Mouse (Mus musculus): Measurements from ENCODE around the gene Ttll9. TPM values are rescaled to one million over a fixed set of nuclear protein-coding genes. Genes with fewer than 3 reads are reported as not detected.

Ttll9 gene
- not detected in 2 replicates for total RNA-seq (2017)

DNA sequence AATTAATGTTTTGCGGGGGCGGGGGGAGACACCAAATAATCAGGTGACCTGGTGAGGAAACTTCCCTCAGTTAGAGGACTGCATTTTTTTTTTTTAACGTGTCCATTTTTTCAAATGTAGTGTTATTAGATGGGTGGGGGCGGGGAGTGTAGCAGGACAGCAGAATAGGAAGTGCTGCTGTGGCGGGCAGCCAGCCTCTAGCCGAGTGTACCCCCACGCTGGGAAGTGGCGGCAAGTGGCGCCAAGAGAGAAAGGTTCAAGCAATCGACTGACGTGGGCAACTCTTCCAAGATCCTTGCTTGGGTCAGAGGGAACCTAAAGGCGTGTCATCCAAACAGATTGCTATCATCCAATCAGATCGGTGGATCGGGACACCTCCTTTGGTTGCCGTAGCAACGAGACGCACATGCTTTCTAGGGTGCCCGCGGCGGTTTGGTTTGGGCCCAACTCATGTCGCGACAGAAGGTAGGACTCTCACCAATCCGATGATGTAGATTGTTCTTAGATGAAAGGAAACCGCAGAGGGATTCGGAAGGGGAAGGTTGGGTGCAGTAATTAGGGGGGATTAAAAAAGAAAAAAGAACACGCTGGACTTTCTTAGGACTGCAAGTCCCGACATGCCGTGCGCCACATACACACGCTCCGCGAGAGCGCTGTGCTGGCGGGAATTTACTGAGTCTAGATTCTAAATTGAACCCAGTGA, at the start of gene Ttll9:
Gene Ttll9, plus strand, starts transcription at position 395 of the 703 bp plus-strand sequence.
- ATAC-seq (ENCODE audit: extremely low read depth, insufficient number of reproducible peaks, low FRiP score, poor library complexity, severe bottlenecking): no peak

DNA sequence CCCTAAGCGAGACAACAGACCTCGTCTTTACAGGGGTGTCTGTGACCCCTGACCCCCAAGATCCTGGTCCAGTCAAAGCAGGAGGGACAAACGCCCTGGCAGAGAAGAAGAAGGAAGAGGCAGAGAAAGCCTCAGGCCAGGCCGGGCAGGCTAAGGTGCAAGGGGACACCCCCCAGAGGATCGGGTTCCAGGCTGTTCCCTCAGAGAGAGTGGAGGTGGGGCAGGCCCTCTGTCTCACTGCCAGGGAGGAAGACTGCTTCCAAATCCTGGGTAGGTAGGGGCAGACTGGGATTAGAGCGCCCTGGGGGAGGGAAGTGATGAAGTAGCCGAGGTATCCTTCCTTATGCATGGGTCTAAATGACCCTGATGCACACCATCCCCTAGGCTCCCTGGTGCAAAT, 48.8 kb upstream of the Ttll9 start:
- no peak for ATAC-seq (ENCODE audit: extremely low read depth, insufficient number of reproducible peaks, low FRiP score, poor library complexity, severe bottlenecking)

DNA sequence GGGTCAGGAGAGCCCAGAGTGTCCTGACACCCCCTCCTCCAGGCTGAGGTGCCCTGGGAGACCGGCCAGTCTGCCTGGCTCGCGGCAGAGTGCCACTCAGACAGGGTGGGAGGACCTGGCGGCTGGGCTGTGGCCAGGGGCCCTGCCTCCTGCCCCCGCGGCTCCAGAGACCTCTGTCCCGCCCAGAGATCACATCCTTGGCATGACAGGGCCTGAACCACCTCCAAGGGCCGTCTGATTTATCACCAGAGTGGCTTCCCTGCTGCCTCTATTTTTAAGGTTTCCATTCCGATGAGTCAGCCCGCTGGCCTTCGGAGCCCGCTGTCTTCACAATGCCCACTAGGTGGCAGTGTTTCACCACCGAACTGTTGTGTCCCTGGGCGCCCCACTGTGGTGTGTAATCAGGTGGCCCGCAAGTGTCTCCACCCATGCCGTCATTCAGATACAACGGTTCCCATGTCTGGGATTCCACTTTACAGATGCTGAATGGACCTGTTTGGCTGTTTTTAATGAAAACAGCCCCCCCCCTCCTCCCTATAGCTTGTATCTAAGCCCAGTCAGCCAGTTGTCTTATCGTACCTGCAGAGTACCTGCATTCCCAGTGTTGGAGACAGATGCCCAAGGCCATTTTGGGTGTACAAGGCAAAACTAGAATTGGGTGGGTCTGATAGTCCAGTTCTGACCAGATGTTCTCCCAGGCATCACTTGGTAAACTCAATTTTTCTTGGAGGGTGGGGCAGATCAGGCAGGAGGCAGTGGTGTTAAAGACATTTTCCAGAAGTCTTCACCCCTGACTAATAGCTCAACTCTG, 47.8 kb upstream of the Ttll9 start:
- peak; percentile 69 for ATAC-seq (ENCODE audit: extremely low read depth, insufficient number of reproducible peaks, low FRiP score, poor library complexity, severe bottlenecking)

DNA sequence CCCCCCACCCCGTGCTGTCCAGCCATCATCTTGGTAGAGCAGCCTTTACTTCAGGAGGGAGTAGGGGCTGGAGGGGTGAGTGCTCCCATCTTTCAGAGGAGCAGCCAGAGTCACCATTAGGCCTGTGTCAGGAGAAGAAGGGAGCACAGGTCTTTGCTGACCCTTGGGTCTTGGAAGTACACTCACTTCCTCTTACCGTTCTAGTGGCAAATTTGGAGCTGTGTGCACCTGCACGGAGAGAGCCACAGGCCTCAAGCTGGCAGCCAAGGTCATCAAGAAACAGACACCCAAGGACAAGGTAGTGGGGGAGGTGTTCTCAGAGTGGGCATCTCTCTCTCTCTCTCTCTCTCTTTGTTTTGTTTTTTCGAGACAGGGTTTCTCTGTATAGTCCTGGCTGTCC, 46.8 kb upstream of the Ttll9 start:
- ATAC-seq (ENCODE audit: extremely low read depth, insufficient number of reproducible peaks, low FRiP score, poor library complexity, severe bottlenecking): no peak

DNA sequence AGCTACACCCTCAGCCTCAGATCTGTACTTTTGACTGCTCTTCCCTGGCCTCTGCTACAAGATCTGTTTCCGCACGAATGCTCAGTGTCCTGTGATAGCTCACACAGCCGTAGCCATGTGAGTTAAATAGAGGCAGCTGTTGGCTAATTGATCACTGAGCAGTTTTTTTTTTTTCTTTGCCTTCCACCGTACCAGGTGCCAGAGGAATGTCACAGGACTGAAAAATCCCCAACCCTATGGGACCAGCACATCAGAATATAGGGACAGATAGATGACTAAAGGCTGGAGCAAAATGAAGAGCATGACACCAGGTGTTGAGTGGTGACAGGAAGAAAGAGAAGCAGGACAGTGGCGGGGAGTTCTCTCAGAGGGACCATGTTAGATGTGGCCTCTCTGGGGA, 46.2 kb upstream of the Ttll9 start:
- no peak for ATAC-seq (ENCODE audit: extremely low read depth, insufficient number of reproducible peaks, low FRiP score, poor library complexity, severe bottlenecking)

DNA sequence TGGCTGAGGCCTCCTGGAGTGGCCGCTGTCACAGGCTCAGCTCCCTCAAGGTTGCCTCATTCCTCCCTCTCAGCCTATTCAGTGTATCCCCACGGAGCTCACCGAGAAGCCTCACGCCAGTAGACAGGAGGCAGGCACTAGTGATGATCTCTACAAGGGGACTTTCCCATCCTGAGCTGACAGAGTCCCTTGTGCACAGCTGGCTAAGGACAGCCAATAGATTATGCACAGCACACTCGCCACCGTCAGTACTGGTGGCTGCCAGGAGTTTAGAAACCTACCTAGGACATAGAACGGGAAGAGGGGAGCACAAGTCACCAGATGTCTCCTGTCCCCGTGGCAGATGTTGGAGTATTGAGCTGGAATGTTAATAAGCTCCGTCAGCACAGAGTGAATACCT, 44.6 kb upstream of the Ttll9 start:
- ATAC-seq (ENCODE audit: extremely low read depth, insufficient number of reproducible peaks, low FRiP score, poor library complexity, severe bottlenecking): no peak

DNA sequence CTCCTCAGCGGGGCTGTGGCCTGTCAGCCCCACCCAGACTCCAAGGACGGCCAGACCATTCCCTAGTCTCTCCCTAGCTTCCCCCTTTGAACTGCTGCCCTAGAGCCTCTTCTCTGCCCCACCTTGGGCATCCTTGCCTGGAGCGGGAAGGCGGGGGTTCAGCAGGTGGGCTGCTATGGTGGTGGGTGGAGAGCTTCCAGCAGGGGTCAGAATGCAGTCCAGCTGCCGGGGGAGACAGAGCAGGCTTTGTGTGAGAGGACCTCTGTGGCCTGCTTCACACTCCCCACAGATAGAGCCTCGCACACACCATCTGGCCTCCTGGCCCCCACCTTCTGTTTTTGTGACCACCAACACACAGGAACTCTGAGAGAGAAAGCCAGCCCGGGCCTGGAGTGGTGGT, 39.9 kb upstream of the Ttll9 start:
- ATAC-seq (ENCODE audit: extremely low read depth, insufficient number of reproducible peaks, low FRiP score, poor library complexity, severe bottlenecking): no peak

DNA sequence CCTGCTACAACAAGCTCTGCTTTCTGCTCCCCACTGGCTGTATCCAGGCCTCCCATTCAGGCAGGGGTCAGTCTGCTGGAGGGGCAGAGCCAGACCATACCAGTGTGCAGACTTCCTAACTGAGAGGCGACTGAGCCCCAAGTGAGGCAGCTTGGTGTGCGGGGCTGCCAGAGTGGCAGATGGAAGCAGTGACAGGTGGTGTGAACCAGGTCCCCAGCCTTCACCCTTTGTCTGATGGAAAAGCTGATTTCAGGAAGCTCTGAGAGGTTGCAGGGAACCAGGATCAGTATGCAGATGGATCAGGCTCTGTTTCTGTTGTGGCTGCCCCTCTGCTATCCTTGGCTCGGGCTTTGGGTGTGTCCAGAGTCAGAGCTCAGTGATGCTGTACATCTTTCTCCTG, 38.7 kb upstream of the Ttll9 start:
- no peak for ATAC-seq (ENCODE audit: extremely low read depth, insufficient number of reproducible peaks, low FRiP score, poor library complexity, severe bottlenecking)

DNA sequence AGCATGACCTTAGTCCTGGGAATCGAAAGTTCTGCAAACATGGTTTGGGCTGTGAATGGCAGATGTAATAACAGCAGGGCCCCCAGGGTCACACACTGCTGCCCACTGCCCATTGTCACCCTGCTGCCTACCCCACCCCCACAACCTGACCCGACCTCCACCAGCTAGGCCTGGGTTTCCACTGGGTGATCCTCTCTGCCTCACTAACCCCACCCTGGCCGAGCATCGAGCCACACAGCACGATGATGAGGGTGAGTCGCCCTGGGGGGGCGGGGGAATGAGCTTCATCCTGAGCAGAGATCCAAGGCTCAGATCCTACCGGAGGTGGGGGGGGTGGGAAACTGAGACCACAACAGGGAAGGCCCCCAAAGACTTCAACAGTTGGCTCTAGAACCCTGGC, 38.2 kb upstream of the Ttll9 start:
- no peak for ATAC-seq (ENCODE audit: extremely low read depth, insufficient number of reproducible peaks, low FRiP score, poor library complexity, severe bottlenecking)

DNA sequence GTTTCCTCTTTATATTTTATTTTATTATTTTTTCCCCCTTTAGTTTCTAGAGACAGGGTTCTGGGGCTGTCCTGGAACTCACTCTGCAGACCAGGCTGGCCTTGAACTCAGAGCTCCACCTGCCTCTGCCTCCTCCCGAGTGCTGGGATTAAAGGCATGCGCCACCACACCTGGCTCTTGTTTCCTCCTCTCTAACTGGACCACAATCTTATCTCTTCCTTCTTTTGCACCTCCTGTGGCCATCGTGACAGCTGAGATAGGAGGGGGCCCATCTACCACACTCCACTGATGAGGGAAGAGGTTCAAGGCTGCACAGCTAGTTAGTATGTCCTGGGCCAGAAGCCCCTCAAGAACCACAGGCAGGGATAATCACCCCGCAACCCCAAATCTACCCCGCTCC, 37.7 kb upstream of the Ttll9 start:
- no peak for ATAC-seq (ENCODE audit: extremely low read depth, insufficient number of reproducible peaks, low FRiP score, poor library complexity, severe bottlenecking)

DNA sequence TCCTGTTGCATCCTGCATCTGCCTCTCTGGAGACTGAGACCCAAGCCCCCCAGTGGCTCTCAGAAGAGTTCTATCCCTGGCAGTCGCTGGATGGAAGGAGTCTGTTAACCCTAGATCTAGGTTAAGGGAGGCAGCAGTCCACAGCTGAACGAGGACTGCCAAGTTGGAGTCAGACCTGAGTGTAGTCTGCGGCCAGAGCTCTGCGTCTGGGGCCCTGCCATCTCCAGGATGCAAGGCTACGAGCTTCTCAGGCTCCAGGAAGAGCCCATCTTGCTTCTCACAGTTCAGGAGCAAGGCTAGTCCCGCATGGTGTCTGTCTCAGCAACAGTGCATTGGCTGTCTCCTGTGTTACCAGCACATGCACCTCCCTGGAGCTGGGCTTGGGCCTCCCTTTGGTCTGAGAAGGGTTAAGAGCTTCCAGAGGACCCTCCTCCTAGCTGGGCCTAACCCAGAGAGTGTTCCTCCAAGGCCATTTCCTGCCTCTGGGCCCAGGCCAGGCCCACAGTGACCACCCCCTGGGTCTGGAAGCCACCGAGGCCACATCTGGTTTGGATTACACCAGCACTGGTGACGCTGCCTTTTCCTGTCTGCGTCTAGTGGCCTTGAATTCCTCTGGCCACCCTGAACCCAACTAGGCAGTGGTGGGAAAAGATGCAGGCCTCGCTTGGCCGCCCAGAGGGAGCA, 37.0 kb upstream of the Ttll9 start:
- ATAC-seq (ENCODE audit: extremely low read depth, insufficient number of reproducible peaks, low FRiP score, poor library complexity, severe bottlenecking): no peak

DNA sequence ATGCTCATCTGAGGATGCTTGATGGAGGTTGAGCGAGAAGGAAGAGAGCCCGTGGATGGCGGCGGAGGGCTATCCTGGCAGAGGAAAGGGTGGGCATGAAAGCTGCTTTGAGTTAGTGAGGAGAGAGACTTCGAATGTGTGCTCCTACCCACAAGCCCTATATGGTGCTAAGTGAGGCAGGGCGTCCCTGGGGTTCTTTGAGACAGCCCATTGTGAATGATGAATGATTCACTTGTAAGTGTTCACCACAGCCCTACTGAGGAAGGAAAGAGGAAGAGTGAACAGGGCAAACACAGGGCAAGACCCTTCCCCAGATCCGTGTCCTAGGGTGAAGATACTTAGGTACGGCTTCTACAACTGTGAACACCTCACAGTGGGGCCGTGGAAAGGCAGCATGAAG, 35.4 kb upstream of the Ttll9 start:
- ATAC-seq (ENCODE audit: extremely low read depth, insufficient number of reproducible peaks, low FRiP score, poor library complexity, severe bottlenecking): no peak

DNA sequence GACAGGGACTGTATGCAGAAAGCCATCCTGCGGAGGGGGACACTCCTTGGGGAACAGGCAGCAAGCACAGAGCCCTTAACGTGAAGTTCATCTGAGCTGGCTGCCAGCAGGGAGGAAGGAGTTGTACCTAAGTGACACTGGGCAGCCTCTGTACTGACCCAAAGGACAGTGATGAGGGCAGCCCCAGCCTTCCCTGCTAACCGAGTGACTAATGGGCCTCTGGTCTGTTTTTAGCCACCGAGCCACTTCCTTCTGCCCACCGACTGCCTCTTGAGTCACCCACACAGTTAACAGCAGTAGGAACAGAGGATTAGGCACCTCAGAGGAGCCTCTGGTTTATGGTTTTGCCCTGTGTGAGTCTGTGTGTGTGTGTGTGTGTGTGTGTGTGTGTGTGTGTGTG, 34.9 kb upstream of the Ttll9 start:
- no peak for ATAC-seq (ENCODE audit: extremely low read depth, insufficient number of reproducible peaks, low FRiP score, poor library complexity, severe bottlenecking)

DNA sequence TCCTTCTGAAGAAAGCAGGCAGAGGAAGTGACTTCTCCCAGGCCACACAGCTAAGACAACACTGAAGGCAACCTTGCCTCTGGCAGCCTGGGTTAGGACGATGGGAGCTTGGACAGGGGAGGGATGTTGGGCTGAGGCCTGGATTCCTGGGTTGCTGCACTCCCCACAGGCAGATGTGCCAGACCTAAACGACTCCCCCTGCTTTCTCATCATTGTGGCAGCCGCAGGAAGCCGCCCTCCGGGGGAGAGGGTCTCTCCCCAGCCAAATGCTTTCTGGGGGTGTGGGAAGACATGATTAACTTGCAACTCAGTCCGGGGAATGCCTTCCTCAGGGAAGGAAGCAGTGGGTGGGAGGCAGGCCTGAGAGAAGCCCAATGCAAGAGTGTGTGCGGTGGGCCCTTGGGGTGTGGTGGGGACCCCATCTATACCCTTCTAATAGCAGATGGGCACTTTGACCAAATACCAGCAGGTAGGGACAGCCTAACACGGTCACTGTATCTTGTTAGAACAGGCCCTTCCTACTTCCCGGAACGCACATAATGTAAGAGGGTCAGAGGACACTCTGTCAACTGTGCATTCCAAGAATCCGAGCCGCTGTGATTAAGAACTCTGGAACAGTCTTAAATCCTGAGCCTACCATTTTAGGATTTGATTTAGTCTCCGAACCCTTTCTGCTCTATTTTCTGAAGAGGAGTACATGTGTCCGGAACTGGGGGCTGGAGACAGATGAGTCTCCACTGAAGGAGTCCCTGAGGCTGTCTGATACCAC, 33.9 kb upstream of the Ttll9 start:
- no peak for ATAC-seq (ENCODE audit: extremely low read depth, insufficient number of reproducible peaks, low FRiP score, poor library complexity, severe bottlenecking)

DNA sequence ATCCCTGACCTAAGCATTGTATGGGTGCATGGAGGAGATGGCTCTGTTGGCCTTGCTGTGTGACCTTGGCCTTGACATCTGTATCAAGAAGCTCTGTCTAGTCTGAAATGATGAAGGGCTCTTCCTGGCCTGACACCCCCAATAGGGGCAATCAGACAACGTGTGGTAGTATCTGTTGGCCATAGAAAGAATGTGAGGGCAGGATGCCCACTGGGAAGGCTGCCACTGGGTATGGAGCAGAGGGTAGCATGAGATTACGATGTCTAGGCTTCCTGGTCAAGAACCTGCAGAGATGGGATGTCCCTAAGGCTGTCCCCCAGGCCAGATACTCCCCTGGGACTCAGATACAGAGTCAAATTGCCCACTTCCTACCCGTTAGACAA, 33.3 kb upstream of the Ttll9 start:
- ATAC-seq (ENCODE audit: extremely low read depth, insufficient number of reproducible peaks, low FRiP score, poor library complexity, severe bottlenecking): no peak

DNA sequence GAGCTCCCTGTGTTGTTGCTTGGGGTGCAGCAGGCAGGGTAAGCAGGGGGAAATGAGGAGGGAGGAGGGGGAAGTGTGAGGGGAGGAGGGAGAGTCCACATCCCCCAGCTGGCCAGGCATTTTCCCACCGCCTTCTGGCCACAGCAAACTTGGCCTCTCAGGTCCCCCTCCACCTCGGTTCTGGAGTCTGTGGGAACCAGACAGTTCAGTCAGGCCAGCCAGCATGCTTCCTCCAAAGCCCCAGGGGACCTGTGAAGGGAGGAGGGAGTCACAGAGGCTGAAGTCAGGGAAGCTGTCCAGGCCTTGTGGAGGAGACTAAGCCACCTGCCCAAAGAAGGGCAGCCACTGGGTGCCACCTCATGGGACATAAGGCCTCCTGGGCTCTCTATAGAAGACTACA, 32.0 kb upstream of the Ttll9 start:
- no peak for ATAC-seq (ENCODE audit: extremely low read depth, insufficient number of reproducible peaks, low FRiP score, poor library complexity, severe bottlenecking)

DNA sequence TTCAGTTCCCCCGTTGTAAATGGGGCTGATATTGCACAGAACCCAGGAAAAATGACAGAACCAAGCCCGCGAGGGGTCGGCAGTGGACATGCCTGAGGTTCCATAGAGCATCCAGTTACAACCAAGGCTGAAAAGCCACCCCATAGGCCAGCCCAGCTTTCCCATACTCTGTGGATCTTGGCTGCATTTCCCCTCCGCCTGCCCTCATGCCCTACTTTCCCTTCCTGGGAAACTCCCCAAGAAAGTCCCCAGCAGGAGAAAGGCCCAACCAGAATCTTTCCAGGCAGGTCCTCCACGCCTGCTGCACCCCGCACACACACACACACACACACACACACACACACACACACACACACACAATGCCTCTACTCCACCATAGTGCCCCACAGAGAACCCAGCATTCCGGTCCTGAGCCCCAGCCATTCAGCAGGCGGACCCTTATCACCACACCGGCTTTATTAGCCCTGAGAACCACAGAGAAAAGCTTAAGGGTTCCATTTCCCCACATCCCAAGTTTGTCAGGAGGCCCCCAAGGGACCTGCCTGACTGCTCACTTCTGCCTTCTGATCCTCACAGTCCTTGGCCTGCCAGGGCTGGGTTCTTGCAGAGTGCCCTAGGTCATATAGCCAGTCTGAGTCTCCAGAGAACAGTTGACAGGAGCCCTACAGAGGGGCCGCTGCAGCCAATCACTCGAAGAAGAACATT, 30.7 kb upstream of the Ttll9 start:
- no peak for ATAC-seq (ENCODE audit: extremely low read depth, insufficient number of reproducible peaks, low FRiP score, poor library complexity, severe bottlenecking)

DNA sequence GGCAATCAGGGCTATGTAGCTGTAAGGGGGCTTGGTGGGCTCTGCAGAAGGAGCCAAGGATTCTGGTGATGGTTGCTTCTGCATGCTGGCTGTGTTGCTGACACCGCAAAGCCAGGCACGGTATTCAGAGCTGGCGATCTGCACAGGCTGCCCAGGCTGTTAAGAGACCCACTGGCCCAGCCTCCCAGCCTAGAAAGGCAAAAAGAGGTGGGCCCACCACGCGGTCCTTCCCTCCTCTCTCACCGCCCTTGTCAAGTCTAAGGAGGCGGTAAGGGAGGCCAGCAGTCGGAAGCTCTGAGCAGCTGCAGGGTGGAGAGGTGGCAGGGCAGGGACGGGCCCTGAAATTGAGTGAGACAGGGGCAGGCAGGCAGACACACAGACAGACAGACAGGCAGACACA, 29.2 kb upstream of the Ttll9 start, which contains the start of gene Foxs1:
Gene Foxs1, minus strand, starts transcription at position 161 of the 400 bp plus-strand sequence.
- ATAC-seq (ENCODE audit: extremely low read depth, insufficient number of reproducible peaks, low FRiP score, poor library complexity, severe bottlenecking): no peak

DNA sequence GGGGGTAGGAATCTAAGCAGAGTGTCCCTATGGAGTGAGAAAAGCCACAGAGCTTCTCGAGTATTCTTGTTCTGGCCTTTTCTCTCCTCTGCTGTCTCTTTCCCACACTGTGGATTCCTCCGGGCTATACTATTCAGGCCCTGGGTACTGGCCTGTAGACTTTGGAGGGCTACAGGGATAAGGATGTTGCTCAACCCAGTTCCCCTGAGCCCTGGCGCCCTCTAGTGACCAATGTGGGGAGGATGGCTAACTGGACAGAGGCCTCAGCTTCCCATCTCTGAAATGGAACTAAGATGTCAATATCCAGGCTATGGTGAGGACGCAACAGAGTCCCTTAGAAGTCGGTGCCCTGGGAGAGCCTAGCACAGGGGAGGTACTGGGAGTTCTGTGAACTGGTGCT, 28.7 kb upstream of the Ttll9 start:
- ATAC-seq (ENCODE audit: extremely low read depth, insufficient number of reproducible peaks, low FRiP score, poor library complexity, severe bottlenecking): no peak

Data from neutrophil, adult 5-6 weeks (primary cell).